Mouse (Mus musculus) ES-E14 (cell line): ENCODE measurements around the gene Mef2b.

Source experiments
- HCFC1 ChIP-seq: IDR thresholded peaks from 2 replicates; pipeline ENCODE4 v1.6.1; 2012; ENCODE audit warnings: low read length, inconsistent platforms, borderline replicate concordance; ENCODE audit not compliant: insufficient read depth
- MAFK ChIP-seq: IDR thresholded peaks from 2 replicates; pipeline ENCODE4 v1.6.1; 2014; ENCODE audit warnings: mild to moderate bottlenecking, low read depth, low read length, inconsistent platforms; ENCODE audit not compliant: insufficient read depth
- ZNF384 ChIP-seq: IDR thresholded peaks from 2 replicates; pipeline ENCODE4 v1.6.1; 2012; ENCODE audit warnings: low read depth, low read length, inconsistent platforms

DNA sequence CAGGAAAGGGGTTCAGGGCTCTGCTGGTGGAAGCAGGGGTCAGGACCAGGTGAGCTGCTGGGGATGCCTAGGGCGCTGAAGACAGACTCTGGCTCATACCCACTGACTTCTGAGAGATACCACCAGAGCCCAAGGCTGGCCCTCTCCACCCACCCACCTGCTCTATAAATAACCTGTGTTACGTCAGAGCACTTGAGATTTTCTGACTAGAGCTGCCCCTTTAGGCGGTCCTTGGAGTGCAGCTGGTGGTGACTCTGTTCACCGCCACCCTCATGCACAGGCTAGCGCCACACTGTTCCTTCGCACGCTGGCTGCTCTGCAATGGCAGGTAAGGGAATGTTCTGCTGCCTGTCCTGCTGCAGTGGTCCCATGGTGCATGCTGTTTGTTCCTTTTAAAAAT, 34.6 kb downstream of the Mef2b start:
- TF ChIP-seq HCFC1, result no peak
- no peak for TF ChIP-seq ZNF384
- no peak for TF ChIP-seq MAFK
